Mouse (Mus musculus) brown adipose tissue, adult 24 weeks (tissue): Measurements from ENCODE around the gene Ccnd1. TPM values are rescaled to one million over a fixed set of nuclear protein-coding genes. Genes with fewer than 3 reads are reported as not detected.

Experiments
- H3K27ac ChIP-seq: fragments of 200-500 bp; replicated peaks from 2 replicates; pipeline ENCODE4 v1.5.1; 2012; ENCODE audit warnings: low read depth, mild to moderate bottlenecking, low read length
- H3K4me1 ChIP-seq: fragments of 200-500 bp; 2 replicates; pipeline ENCODE4 v1.6.1; 2012; ENCODE audit warnings: low read length, mixed read lengths; ENCODE audit not compliant: control insufficient read depth, insufficient read depth, insufficient read length
- H3K4me3 ChIP-seq: fragments of 200-500 bp; 2 replicates; pipeline ENCODE4 v1.5.1; 2012; ENCODE audit warnings: low read depth, mild to moderate bottlenecking, low read length, moderate library complexity; ENCODE audit not compliant: insufficient read depth
- polyA plus RNA-seq: library from polyadenylated mRNA; stranded (reverse); fragments of >200 nt; gene quantifications from 2 replicates; pipeline ENCODE4 v1.2.4, GENCODE M21; 2012; ENCODE audit not compliant: missing spikeins, insufficient read depth, insufficient read length

The Ccnd1 gene
- polyA plus RNA-seq, 1 experiment: 5.4 TPM

DNA sequence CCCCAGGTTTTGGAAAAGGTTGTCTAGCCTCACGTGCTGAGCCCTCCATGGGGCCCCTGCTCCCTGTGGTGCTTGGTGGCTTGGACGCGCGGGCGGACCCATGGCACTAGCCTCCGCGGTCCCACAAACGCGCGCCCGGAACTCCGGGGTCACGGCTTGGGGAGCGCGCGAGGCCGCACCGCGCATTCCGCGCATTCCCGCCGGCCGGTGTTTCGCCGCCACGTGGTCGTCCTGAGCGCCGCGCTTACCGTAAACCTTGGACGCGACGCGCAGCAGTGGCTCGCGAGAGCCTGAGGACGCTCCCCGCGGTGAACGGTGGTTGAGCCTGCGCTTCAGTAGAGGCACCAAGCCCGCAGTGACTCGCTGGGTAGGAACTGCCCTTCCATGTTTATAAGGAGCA, 3.5 kb upstream of the Ccnd1 start:
- Histone ChIP-seq H3K4me1 (peaks cover 8% of the 10 kb centered on the region), H3K4me3 (peak overlapping the region; percentile 52), H3K27ac (peak overlapping the region; percentile 35)

DNA sequence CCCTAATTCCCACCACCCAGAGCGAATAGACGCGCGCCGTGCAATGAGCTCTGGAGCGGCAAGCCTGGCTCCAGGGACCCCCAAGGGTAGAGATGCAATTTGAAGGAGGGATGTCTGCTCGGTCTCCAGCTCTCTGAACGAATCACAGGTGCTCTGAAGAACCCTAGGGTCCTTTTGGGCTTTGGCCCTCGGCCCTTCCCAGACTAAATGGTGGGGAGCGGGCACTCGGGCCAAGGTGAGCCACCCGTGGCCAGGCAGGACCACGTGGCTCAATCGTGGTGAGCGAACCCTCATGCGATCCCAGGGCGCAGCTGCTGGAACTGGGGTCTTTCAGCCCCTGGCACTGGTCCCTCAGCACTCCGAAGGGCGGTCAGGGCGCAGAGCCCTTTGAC, 3.0 kb upstream of the Ccnd1 start:
- peaks cover 8% of the 10 kb centered on the region for H3K4me1 ChIP-seq
- peak overlapping the region; percentile 52 for H3K4me3 ChIP-seq
- peak overlapping the region; percentile 35 for H3K27ac ChIP-seq

DNA sequence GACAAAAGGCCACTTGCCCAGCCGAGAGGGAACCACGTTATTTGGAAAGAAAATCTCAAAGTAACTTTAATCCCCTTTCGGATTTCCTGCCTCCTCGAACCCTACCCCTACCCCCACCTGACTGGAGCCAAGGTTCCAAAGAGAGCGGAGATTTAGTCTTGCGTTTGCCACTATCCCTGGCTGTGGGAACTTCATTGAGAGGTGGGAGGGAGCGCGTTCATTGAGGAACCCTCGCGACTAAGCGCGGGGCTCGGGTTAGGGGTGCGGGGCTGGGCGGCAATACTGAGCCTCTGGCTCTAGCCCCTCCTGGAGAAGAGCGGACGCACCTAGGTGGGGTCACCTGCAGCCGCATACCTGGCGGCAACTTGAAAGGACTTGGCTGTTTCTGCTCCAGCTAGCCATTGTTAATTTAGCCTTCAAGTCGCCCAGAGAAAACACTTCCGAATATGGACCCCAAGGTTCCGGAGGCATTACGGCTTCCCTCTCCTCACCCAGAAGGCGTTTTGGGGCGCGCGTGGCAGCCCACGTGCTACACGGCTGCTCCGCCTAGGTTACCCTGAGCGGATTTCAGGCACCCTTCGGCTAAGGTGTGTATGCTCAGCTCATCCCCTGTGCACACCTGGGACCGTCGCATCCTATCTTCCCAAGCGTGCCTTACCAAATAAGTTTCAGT, 2.5 kb upstream of the Ccnd1 start:
- peaks cover 8% of the 10 kb centered on the region for H3K4me1 ChIP-seq
- peak overlapping the region; percentile 52 for H3K4me3 ChIP-seq
- H3K27ac ChIP-seq: peak overlapping the region; percentile 79

- Histone ChIP-seq H3K4me3 (peak overlapping the region; percentile 66), H3K4me1 (peaks cover 8% of the 10 kb centered on the region), H3K27ac (peak overlapping the region; percentile 79)
These were observed 1.6 kb upstream of the Ccnd1 start for GRCm38 (mm10) chr7:144941242-144941831.

- no peak overlapping the region for H3K27ac ChIP-seq
- peaks cover 8% of the 10 kb centered on the region for H3K4me1 ChIP-seq
- H3K4me3 ChIP-seq: peak overlapping the region; percentile 58
These were observed 860 bp upstream of the Ccnd1 start for GRCm38 (mm10) chr7:144940585-144940984.

GRCm38 (mm10) chr7:144940003-144940571, 362 bp upstream of the Ccnd1 start:
- Histone ChIP-seq H3K4me3 (peak overlapping the region; percentile 58), H3K4me1 (peaks cover 8% of the 10 kb centered on the region), H3K27ac (peak overlapping the region; percentile 63)

- Histone ChIP-seq H3K27ac (peak overlapping the region; percentile 82; the same call in 1 of the 2 replicates), H3K4me1 (peaks cover 11% of the 10 kb centered on the region), H3K4me3 (peak overlapping the region; percentile 85)
These were observed 923 bp downstream of the Ccnd1 start for GRCm38 (mm10) chr7:144938661-144939343.

DNA sequence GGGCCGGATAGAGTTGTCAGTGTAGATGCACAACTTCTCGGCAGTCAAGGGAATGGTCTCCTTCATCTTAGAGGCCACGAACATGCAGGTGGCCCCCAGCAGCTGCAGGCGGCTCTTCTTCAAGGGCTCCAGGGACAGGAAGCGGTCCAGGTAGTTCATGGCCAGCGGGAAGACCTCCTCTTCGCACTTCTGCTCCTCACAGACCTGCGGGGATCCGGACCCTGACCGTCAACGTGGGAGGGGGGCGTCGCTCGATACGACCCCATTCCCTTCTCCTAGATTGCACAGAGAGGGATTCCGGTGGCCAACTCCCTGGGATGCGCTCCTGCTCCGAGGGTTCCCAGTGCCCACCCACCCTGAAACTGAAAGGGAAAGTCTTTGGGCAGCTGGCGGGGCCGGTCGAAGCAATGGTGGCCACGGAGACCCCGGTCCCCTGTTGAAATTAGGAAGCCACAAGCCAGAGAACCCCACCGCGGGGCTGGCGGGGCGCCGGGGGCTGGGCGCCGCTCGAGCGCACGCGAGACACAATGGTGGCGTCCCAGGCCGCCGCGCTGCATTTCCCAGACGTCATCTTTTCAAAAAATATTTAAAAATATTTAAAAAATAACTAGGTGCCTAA, 1.7 kb downstream of the Ccnd1 start:
- Histone ChIP-seq H3K4me1 (peaks cover 13% of the 10 kb centered on the region), H3K27ac (0 out of 2 replicates have a peak overlapping the region, but pooled peaks have one; percentile 25), H3K4me3 (peak overlapping the region; percentile 85)

- Histone ChIP-seq H3K4me1 (peaks cover 7% of the 10 kb centered on the region), H3K4me3 (peak overlapping the region; percentile 85), H3K27ac (0 out of 2 replicates have a peak overlapping the region, but pooled peaks have one; percentile 25)
These were observed 2.2 kb downstream of the Ccnd1 start for GRCm38 (mm10) chr7:144937490-144937889.

DNA sequence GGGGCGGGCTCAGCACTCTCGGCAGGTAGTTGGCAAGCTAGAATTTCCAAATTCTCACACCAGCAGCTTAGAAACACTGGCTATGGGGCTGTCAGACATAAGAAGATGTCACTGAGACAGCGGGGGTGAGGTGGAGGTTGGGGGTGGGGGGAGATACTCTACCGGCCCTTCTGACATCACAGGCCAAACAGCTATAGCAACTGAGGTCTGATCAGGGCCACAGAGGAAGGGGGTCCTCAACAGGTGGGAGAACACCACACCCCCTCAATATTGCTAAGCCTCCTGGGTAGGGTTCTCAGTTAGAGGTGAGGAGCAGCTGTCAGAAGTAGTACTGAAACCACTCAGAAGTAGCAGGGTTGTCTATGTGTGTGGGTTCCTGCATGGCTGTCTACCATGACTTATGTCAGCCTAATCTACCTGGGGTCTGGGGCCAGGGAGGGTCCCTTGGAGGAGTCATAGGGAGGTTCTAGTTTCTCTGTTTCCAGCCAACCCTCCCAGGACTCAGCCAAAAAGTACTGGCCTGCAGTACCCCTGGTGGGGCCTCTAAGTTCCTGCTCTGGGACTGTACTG, 3.3 kb downstream of the Ccnd1 start:
- Histone ChIP-seq H3K27ac (no peak overlapping the region), H3K4me1 (peaks cover 4% of the 10 kb centered on the region), H3K4me3 (no peak overlapping the region)

DNA sequence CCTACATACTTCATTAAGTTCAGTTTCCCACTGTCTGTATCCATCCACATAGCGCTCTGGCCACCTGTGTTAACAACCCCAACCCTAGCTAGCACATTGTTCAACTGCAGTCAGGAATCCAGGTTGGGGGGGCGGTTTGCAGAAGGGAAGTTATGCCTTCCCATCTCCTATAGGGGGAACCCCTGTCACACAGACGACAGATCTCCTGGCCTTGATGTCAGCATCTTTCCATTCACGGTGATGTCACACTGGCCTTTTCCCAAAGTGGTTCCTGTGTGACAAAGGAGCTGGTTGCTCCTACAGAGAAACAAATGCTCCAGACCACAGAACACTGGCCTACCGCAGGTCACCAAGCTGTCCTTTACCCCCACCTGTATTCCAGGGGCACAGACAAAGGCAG, 4.2 kb downstream of the Ccnd1 start:
- Histone ChIP-seq H3K4me3 (no peak overlapping the region), H3K4me1 (peaks cover 4% of the 10 kb centered on the region), H3K27ac (no peak overlapping the region)

GRCm38 (mm10) chr7:144934901-144935300, 4.8 kb downstream of the Ccnd1 start:
- H3K4me1 ChIP-seq: peaks cover 4% of the 10 kb centered on the region
- H3K27ac ChIP-seq: no peak overlapping the region
- no peak overlapping the region for H3K4me3 ChIP-seq

DNA sequence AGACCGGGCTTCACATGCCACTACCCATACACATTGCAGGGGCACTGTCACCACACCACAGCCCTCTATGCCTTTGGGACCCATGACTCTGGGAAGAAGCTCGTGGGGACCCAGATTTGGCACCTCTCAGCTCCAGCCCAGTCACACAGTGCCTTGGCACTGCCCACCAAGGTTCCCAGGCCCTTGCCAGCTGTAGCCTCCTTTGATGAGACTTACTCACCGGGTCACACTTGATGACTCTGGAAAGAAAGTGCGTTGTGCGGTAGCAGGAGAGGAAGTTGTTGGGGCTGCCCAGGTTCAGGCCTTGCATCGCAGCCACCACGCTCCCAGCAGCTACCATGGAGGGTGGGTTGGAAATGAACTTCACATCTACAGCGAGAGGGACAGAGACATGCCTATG, 5.9 kb downstream of the Ccnd1 start:
- Histone ChIP-seq H3K27ac (0 out of 2 replicates have a peak overlapping the region, but pooled peaks have one; percentile 11), H3K4me3 (no peak overlapping the region), H3K4me1 (peaks cover 9% of the 10 kb centered on the region)

DNA sequence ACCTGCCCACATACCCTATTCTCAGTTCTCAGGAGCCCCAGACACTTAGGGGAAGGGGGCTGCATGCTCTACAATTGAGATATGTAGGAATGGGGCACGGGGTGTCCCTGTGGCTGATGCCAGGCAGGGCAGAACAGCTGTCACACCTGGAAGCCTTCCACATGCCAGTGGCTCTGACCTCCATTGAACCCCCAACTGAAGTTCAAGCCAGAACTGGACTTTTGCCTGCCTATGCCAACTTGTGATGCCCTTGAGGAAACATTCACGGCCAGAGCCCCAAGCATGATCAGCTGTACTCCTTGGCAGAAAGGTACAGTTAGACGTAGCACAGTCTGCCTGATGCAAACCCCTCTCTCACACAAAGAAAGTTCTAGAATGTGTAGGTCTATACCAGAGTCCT, 6.4 kb downstream of the Ccnd1 start:
- no peak overlapping the region for H3K4me3 ChIP-seq
- H3K27ac ChIP-seq: 0 out of 2 replicates have a peak overlapping the region, but pooled peaks have one; percentile 11
- H3K4me1 ChIP-seq: peaks cover 13% of the 10 kb centered on the region
